1 mouse cellular context compared by ENCODE assay signal in genomic region chr7:43608316-43608824, GRCm38 (mm10).
TF ChIP-seq lines count a peak whose summit lies in the region.

No protein-coding gene starts in this region.

TF ChIP-seq in ES-E14, 5 proteins besides CTCF, POLR2A, EP300 and RAD21 (continued from another document):
- TF ChIP-seq MAFK (IDR thresholded peaks at IDR 0.05; ENCODE audit: insufficient read depth, low read depth, low read length) (no peak), ZC3H11A (IDR thresholded peaks at IDR 0.05; ENCODE audit: borderline replicate concordance, low read depth, low read length) (no peak), CHD2 (IDR thresholded peaks at IDR 0.05; ENCODE audit: low read depth, low read length) (no peak)
